Mouse (Mus musculus): ENCODE measurements around the gene Gm1330. TPM values are rescaled to one million over a fixed set of nuclear protein-coding genes. Genes with fewer than 3 reads are reported as not detected.
"Not testable (repeated sequence)": the region's sequence is repeated elsewhere in the genome, so short reads cannot be mapped to it uniquely, and the experiment has no call there.

Gm1330 gene
- total RNA-seq (2021), result not detected
- long read RNA-seq, experiment 1, result 0 reads
- long read RNA-seq, experiment 2, result 0 reads

GRCm38 (mm10) chr2:149003151-149003550 is at the start of gene Gm1330:
Gene Gm1330 (minus strand): TSS chr2:149003251.
- no peak for DNase-seq (ENCODE audit: low spot score in 2 of 2)

- DNase-seq (ENCODE audit: low spot score in 2 of 2), result not testable (repeated sequence)
Observed at GRCm38 (mm10) chr2:149017137-149017536, 14.1 kb upstream of the Gm1330 start, which contains the start of gene Gm10750. Gene Gm10750 (minus strand): TSS chr2:149017237.

- DNase-seq (ENCODE audit: low spot score in 2 of 2), result no peak
Observed at GRCm38 (mm10) chr2:149004826-149005225, 1.8 kb upstream of the Gm1330 start.

GRCm38 (mm10) chr2:148995133-148995532 is 7.9 kb downstream of the Gm1330 start:
- DNase-seq (ENCODE audit: low spot score in 2 of 2), result no peak

Other genes starting within 250 kb of the Gm1330 start
- gene Cst11, start 231.8 kb downstream of the Gm1330 start, total RNA-seq (2021), result not detected
- not detected for gene 8030411F24Rik, start 221.2 kb downstream of the Gm1330 start, total RNA-seq (2021)
- not detected for gene Cst12, start 213.9 kb downstream of the Gm1330 start, total RNA-seq (2021)
- not detected for gene Cst8, start 204.5 kb downstream of the Gm1330 start, total RNA-seq (2021)
- gene Cst13, start 183.2 kb downstream of the Gm1330 start, total RNA-seq (2021), result not detected
- not detected for gene Cst9, start 168.1 kb downstream of the Gm1330 start, total RNA-seq (2021)
- not detected for gene 9230104L09Rik, start 138.2 kb downstream of the Gm1330 start, total RNA-seq (2021)
- 100 to 1,000 TPM; 380 to 427 TPM for gene Cst3, start 127.6 kb downstream of the Gm1330 start, total RNA-seq (2021)
- gene Gm10750, start 14.0 kb upstream of the Gm1330 start, total RNA-seq (2021), result not detected

Data from gastrocnemius, postnatal 4 days (tissue).